Comparison of ENCODE assay signal across 24 mouse cellular contexts in genomic region chr14:28170711-28171110, GRCm38 (mm10).
DNase-seq lines count a peak whose midpoint lies in the region; ATAC-seq and TF ChIP-seq lines count a peak whose summit lies in the region.
"Had no signal": no experiment of that assay in that cellular context is flagged by ENCODE, and none has a peak within 500 bp of the region (broad histone marks: within the 10 kb centered on the region; RNA-seq: fewer than 3 reads in every experiment).

No protein-coding gene starts in this region.

- no peak for DNase-seq in intestine, embryonic 14.5 days (ENCODE audit: low spot score)
- peak; percentile 8 for DNase-seq in limb, embryonic 14.5 days (ENCODE audit: low spot score)
- DNase-seq in limb, embryonic 10.5 days (ENCODE audit: low spot score): no peak
- no peak for DNase-seq in lung, postnatal 10 days
- DNase-seq: adrenal gland, adult 8-10 months; adrenal gland, postnatal 14 days; adrenal gland, postnatal 36 days; B cell, adult 2 months; cerebellum, adult 11-12 months; cerebellum, adult 2 months; cerebellum, adult 9-10 months; cerebellum, postnatal 10 days; cerebellum, postnatal 25 days had no signal

- no peak for TF ChIP-seq CTCF in intestine, postnatal 0 days (IDR thresholded peaks at IDR 0.05; ENCODE audit: low read depth)

- peaks cover 20% of the 10 kb centered on the region; the same call in 1 of the 2 replicates for H3K4me1 ChIP-seq in intestine, embryonic 14.5 days (replicated peaks; ENCODE audit: control insufficient read depth, insufficient read depth, low read length)
- no peaks in the 10 kb centered on the region for H3K4me1 ChIP-seq in intestine, postnatal 0 days (replicated peaks; ENCODE audit: control insufficient read depth, insufficient read depth, low read length)
- H3K4me1 ChIP-seq in limb, embryonic 14.5 days (ENCODE audit: control insufficient read depth, insufficient read depth, low read length): peaks cover 3% of the 10 kb centered on the region; the same call in 1 of the 2 replicates
- H3K4me1 ChIP-seq in limb, embryonic 10.5 days: peaks cover 15% of the 10 kb centered on the region
- H3K4me1 ChIP-seq in lung, embryonic 15.5 days: peaks cover 19% of the 10 kb centered on the region

- no peaks in the 10 kb centered on the region for H3K27me3 ChIP-seq in intestine, embryonic 14.5 days (replicated peaks; ENCODE audit: control insufficient read depth, insufficient read depth, low read length)
- H3K27me3 ChIP-seq in intestine, postnatal 0 days (replicated peaks; ENCODE audit: control insufficient read depth, insufficient read depth, low read length): no peaks in the 10 kb centered on the region
- no peaks in the 10 kb centered on the region for H3K27me3 ChIP-seq in limb, embryonic 14.5 days (ENCODE audit: control insufficient read depth, insufficient read depth, low read length)
- no peaks in the 10 kb centered on the region for H3K27me3 ChIP-seq in limb, embryonic 10.5 days (ENCODE audit: low read depth, poor library complexity, severe bottlenecking)
- H3K27me3 ChIP-seq in lung, embryonic 15.5 days: no peaks in the 10 kb centered on the region
- H3K27me3 ChIP-seq: CH12.LX; embryonic facial prominence, embryonic 12.5 days; Patski had no signal

- H3K4me2 ChIP-seq in intestine, embryonic 14.5 days (ENCODE audit: low read length): no peak overlapping the region
- no peak overlapping the region for H3K4me2 ChIP-seq in intestine, postnatal 0 days (replicated peaks; ENCODE audit: low read depth)
- H3K4me2 ChIP-seq in limb, embryonic 14.5 days (replicated peaks; ENCODE audit: low read depth, low read length, severe bottlenecking): no peak overlapping the region
- H3K4me2 ChIP-seq in lung, embryonic 15.5 days: no peak overlapping the region
- H3K4me2 ChIP-seq: embryonic facial prominence, embryonic 12.5 days; forebrain, embryonic 13.5 days; forebrain, embryonic 15.5 days had no signal

- no peak for TF ChIP-seq POLR2A in limb, embryonic 14.5 days (IDR thresholded peaks at IDR 0.05; ENCODE audit: borderline replicate concordance, extremely low read depth, insufficient read depth, insufficient read length)

- H3K27ac ChIP-seq in intestine, embryonic 14.5 days (ENCODE audit: low read depth): peak overlapping the region; percentile 38; the same call in 1 of the 2 replicates
- no peak overlapping the region for H3K27ac ChIP-seq in intestine, postnatal 0 days (ENCODE audit: low read depth, low read length)
- H3K27ac ChIP-seq in limb, embryonic 14.5 days (replicated peaks; ENCODE audit: low read depth, low read length): no peak overlapping the region
- no peak overlapping the region for H3K27ac ChIP-seq in limb, embryonic 10.5 days
- H3K27ac ChIP-seq in lung, embryonic 15.5 days: peak overlapping the region; percentile 78
- H3K27ac ChIP-seq: embryonic facial prominence, embryonic 10.5 days; embryonic facial prominence, embryonic 12.5 days; forebrain, embryonic 13.5 days; forebrain, embryonic 15.5 days had no signal

- no peaks in the 10 kb centered on the region for H3K36me3 ChIP-seq in intestine, embryonic 14.5 days (ENCODE audit: control insufficient read depth, insufficient read depth, low read length)
- H3K36me3 ChIP-seq in intestine, postnatal 0 days (ENCODE audit: control insufficient read depth, insufficient read depth): no peaks in the 10 kb centered on the region
- H3K36me3 ChIP-seq in limb, embryonic 14.5 days (ENCODE audit: control insufficient read depth, insufficient read depth, low read length): no peaks in the 10 kb centered on the region
- H3K36me3 ChIP-seq in limb, embryonic 10.5 days: no peaks in the 10 kb centered on the region
- H3K36me3 ChIP-seq in lung, embryonic 15.5 days: no peaks in the 10 kb centered on the region
- H3K36me3 ChIP-seq: embryonic facial prominence, embryonic 10.5 days; embryonic facial prominence, embryonic 12.5 days; forebrain, embryonic 15.5 days; G1E had no signal

- no peak overlapping the region for H3K9ac ChIP-seq in intestine, embryonic 14.5 days (ENCODE audit: low read length)
- no peak overlapping the region for H3K9ac ChIP-seq in intestine, postnatal 0 days (ENCODE audit: low read depth, low read length)
- H3K9ac ChIP-seq in limb, embryonic 14.5 days (ENCODE audit: low read depth, low read length, severe bottlenecking): no peak overlapping the region
- no peak overlapping the region for H3K9ac ChIP-seq in lung, embryonic 15.5 days
- H3K9ac ChIP-seq: embryonic facial prominence, embryonic 12.5 days; forebrain, embryonic 13.5 days; forebrain, embryonic 15.5 days had no signal

- no peak overlapping the region for H3K4me3 ChIP-seq in intestine, embryonic 14.5 days (ENCODE audit: low read depth, low read length)
- H3K4me3 ChIP-seq in intestine, postnatal 0 days (ENCODE audit: low read depth, low read length): no peak overlapping the region
- no peak overlapping the region for H3K4me3 ChIP-seq in limb, embryonic 14.5 days (replicated peaks; ENCODE audit: low read length)
- no peak overlapping the region for H3K4me3 ChIP-seq in limb, embryonic 10.5 days
- no peak overlapping the region for H3K4me3 ChIP-seq in lung, embryonic 15.5 days
- H3K4me3 ChIP-seq: embryonic facial prominence, embryonic 10.5 days; embryonic facial prominence, embryonic 12.5 days; forebrain, embryonic 13.5 days; forebrain, embryonic 15.5 days had no signal

- no peak for ATAC-seq in intestine, embryonic 14.5 days (replicated peaks; ENCODE audit: low FRiP score, low TSS enrichment, low read depth)
- no peak for ATAC-seq in intestine, postnatal 0 days
- no peak for ATAC-seq in limb, embryonic 14.5 days (ENCODE audit: low FRiP score, low read depth)
- ATAC-seq in lung, embryonic 15.5 days (ENCODE audit: borderline replicate concordance, extremely low read depth, low FRiP score, low TSS enrichment): no peak
- ATAC-seq: activated CD4-positive, CD25-positive, alpha-beta regulatory T cell, adult 4 months; CD4-positive, CD25-positive, alpha-beta regulatory T cell, adult 4 months; forebrain, embryonic 13.5 days; forebrain, embryonic 15.5 days; Patski had no signal

- WGBS in intestine, embryonic 14.5 days: 48% methylated on average over 4 of the region's 4 CpGs
- 62% methylated on average over 4 of the region's 4 CpGs for WGBS in intestine, postnatal 0 days
- WGBS in limb, embryonic 14.5 days: 77% methylated on average over 4 of the region's 4 CpGs
- WGBS in limb, embryonic 10.5 days: 94% methylated on average over 4 of the region's 4 CpGs
- 40% methylated on average over 4 of the region's 4 CpGs for WGBS in lung, embryonic 15.5 days

- no peaks in the 10 kb centered on the region for H3K9me3 ChIP-seq in intestine, embryonic 14.5 days (ENCODE audit: control insufficient read depth, low read length)
- H3K9me3 ChIP-seq in intestine, postnatal 0 days (ENCODE audit: control insufficient read depth): no peaks in the 10 kb centered on the region
- no peaks in the 10 kb centered on the region for H3K9me3 ChIP-seq in limb, embryonic 14.5 days (ENCODE audit: control insufficient read depth, low read length)
- H3K9me3 ChIP-seq in limb, embryonic 10.5 days (replicated peaks): no peaks in the 10 kb centered on the region
- H3K9me3 ChIP-seq in lung, embryonic 15.5 days: no peaks in the 10 kb centered on the region
- H3K9me3 ChIP-seq: embryonic facial prominence, embryonic 10.5 days; embryonic facial prominence, embryonic 12.5 days; forebrain, embryonic 13.5 days; forebrain, embryonic 15.5 days had no signal

Comparison
In these comparisons a context has a peak if more than half of its experiments do, and no peak if none do; other contexts are left out.
1. H3K27ac ChIP-seq: peak in intestine, embryonic 14.5 days (single experiment) and lung, embryonic 15.5 days (single experiment); none in intestine, postnatal 0 days (single experiment), limb, embryonic 14.5 days (single experiment) and limb, embryonic 10.5 days (single experiment).